Mouse (Mus musculus) right cerebral cortex, postnatal 10 days (tissue): ENCODE measurements at regions not wholly inside any gene's neighbourhood (a gene's known extent, or its start where the extent isn't known, plus 50 kb on each side); places are given as distances from the start of the nearest gene placed in this dataset.

Experiments
- DNase-seq, 2 experiments: peaks; one replicate each; pipeline ENCODE4 v3.0.0; 2021; ENCODE audit warnings: low spot score in 2 of 2

DNA sequence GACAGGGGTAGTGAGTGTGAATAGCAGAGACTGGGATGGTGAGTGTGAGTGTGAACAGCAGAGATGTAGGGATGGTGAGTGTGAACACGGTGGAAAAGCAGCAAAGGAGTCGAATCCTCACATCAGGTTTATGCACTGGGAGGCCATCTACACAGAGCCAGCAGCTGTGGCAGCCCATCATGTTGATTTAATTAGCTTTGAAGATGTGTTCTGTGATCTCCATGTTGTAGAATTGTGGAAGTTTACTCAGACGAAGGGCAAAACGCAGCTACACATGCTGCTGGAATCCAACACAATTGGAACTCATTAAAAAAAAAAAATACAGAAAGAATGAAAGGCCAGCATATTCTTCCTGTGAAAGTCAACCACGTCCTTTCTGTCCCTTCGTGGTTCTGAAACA is 80.2 kb upstream of the Lrig3 start:
- no peak for DNase-seq

DNA sequence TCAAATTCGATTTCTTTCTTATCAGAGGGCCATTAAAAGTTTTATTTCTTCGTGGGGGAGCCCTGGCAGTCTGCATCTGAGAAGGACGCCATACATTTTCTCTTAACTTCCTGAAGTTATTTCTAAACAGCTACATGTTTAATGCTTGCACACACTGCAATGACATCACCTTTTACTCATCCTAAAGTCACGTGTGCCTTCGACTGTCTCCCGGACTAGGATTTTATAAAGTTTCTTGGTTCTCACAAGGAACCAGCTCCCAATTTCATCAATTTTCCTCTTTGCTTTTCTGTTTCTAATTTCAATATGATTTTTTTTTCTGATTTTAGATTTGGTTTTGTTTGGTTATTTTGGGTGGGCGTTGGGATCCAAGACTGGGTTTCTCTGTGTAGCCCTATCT is 73.8 kb upstream of the Lrig3 start:
- no peak for DNase-seq

DNA sequence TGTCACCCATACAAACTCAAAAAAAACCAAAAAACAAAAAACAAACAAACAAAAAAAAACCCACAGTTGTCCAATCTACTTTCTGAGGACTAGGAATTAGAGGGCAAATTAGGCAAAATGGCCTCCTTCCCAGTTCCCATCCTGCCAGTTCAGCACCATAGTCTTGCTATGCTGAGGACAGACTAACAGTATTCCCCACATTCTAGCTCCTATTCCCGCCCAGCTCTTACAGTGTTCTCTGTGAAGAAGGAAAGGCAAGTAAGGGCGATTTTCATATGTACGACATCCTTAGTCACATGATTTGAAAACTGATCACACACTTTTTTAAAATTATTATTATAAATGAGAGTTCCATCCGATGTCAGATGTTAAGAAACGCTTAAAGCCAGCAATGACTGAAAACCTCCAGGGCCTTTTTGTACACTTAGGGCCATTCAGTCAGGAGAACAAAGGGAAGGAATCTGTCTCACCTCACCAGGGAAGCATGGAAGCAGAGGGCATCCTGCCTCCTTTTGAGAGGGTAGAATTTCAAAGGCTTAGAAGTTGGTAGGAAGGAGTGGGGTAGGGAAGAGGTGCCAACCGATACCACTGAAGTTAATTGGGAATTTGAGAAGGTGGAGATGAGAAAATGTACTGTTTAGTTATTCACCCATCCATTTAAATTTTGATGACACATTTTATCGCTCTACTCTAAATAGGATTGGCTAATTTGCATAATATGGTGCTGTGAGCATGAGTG is 70.1 kb upstream of the Lrig3 start:
- DNase-seq, result no peak

DNA sequence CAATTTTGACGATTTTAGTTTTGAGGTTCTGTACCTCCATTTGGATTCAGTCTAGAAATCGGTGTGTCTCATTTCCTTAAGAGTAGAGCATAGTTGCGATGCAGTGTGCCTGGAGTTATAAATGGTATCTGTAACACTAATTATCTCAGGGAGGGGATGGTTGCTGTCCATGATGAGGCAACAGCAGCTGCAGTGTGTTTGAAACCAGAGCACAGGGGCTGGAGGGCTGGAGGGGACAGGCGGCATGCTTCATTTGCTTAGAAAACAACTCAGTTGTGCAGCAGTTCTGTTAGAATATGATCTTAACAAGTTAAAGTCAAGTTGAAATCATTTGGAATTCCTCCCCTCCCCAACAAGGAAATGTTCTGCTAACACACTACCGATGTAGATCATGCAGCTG is 69.3 kb upstream of the Lrig3 start:
- no peak for DNase-seq

DNA sequence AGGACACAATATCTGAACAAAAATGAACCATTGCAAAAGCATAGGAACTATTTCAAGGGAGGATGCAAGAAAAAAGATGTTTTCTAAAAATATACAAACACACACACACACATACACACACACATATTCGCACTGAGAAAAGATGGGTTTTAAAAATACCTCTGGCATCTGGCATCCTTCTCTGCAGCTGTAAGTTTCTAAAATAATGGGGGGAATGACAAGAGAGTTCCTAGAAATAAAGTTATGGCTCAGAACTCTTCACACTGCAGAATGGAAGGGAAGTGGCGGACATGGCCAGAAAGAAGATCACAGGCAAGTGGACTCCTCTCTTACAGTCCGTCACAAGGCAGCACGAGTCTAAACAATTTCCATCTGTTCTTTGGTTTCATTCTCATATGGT is 66.5 kb upstream of the Lrig3 start:
- no peak for DNase-seq

DNA sequence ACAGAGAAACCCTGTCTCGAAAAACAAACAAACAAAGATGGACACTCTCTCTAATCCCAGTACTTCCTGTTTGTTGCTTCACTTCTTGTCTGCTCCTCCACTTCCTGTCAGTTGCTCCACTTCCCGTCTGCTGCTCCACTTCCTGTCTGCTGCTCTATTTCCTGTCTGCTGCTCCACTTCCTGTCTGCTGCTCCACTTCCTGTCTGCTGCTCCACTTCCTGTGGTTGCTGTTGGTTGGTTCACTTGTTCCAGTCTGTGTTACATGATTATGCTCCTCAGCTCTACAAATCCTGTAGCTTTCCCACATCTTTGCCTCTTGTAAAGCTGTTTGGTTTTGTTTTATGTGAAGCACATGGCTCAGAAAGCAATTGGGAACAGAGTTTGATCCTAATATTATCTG is 65.4 kb upstream of the Lrig3 start:
- no peak for DNase-seq

DNA sequence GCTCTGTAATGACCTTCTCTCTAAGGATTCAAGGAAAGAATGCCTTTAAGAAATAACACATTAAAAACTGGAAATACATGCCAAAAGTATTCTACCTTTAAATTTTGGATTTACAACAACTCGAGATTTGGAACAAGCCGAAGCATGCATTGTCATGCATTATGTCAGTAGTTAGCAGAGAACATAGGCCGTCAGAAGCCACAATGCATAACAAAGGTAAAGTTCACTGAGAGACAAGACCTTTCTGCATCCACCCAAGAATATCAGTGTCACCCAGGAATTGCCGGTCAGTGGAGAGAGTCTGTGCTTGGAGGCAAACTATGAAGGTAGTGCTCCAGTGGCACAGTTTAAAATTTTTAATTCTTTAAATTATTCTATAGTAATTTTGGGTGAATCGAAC is 63.3 kb upstream of the Lrig3 start:
- no peak for DNase-seq

DNA sequence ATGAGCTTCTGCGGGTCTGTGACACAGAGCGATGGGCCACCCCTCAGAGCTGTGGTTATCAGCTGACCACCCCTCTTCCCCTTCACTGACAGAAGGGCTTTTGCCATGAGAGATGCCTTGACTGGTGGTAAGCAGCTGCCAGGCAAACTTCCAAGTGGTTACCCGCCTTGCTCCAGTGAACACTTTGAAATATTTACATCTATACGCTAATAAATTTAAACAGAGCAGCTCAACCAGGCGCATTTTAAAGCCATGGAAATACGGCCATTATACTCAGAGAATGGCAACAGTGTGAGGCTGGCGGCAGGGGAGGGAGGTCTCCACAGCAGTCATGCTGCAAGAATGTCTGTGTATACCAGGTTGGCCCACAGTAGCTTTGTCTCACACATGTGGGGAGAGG is 53.8 kb upstream of the Lrig3 start:
- no peak for DNase-seq
